21 mouse cellular contexts compared by ENCODE assay signal in genomic region chr5:24356764-24357163, GRCm38 (mm10). TPM values are rescaled to one million over a fixed set of nuclear protein-coding genes. Genes with fewer than 3 reads are reported as not detected.
DNase-seq lines count a peak whose midpoint lies in the region; ATAC-seq and TF ChIP-seq lines count a peak whose summit lies in the region.
"Had no signal": no experiment of that assay in that cellular context is flagged by ENCODE, and none has a peak within 500 bp of the region (broad histone marks: within the 10 kb centered on the region; RNA-seq: fewer than 3 reads in every experiment).

No protein-coding gene starts in this region.

- H3K4me3 ChIP-seq in forebrain, embryonic 14.5 days (ENCODE audit: low read depth, low read length) = no peak overlapping the region
- H3K4me3 ChIP-seq in forebrain, embryonic 13.5 days = no peak overlapping the region
- H3K4me3 ChIP-seq in midbrain, postnatal 0 days (ENCODE audit: low read depth, low read length) = no peak overlapping the region
- no peak overlapping the region for H3K4me3 ChIP-seq in midbrain, embryonic 16.5 days (ENCODE audit: low read depth, low read length)
- H3K4me3 ChIP-seq: embryonic facial prominence, embryonic 10.5 days; embryonic facial prominence, embryonic 13.5 days; erythroblast, embryonic 14.5 days; forebrain, embryonic 12.5 days; heart, adult 2 months; heart, embryonic 10.5 days; heart, embryonic 13.5 days had no signal

- peak; percentile 19 for DNase-seq in forebrain, embryonic 14.5 days (ENCODE audit: low spot score)
- DNase-seq in midbrain, postnatal 0 days (ENCODE audit: low spot score) = peak; percentile 25
- DNase-seq in right cerebral cortex, adult 18-20 months = peak; percentile 40
- no peak for DNase-seq in right cerebral cortex, postnatal 4 days
- DNase-seq in thymus, postnatal 36 days = no peak
- DNase-seq: cerebellum, adult 11 months; cerebellum, postnatal 36 days had no signal

- H3K36me3 ChIP-seq in forebrain, embryonic 14.5 days (ENCODE audit: control insufficient read depth, insufficient read depth, low read length) = no peaks in the 10 kb centered on the region
- H3K36me3 ChIP-seq in forebrain, embryonic 13.5 days (ENCODE audit: poor library complexity, severe bottlenecking) = no peaks in the 10 kb centered on the region
- no peaks in the 10 kb centered on the region for H3K36me3 ChIP-seq in midbrain, postnatal 0 days (ENCODE audit: insufficient read depth, low read length)
- no peaks in the 10 kb centered on the region for H3K36me3 ChIP-seq in midbrain, embryonic 16.5 days (ENCODE audit: control insufficient read depth, insufficient read depth, low read length)
- H3K36me3 ChIP-seq: embryonic facial prominence, embryonic 10.5 days; embryonic facial prominence, embryonic 13.5 days; forebrain, embryonic 12.5 days; heart, embryonic 10.5 days; heart, embryonic 13.5 days had no signal

- H3K9ac ChIP-seq in forebrain, embryonic 14.5 days (ENCODE audit: low read length) = no peak overlapping the region
- no peak overlapping the region for H3K9ac ChIP-seq in forebrain, embryonic 13.5 days
- no peak overlapping the region for H3K9ac ChIP-seq in midbrain, postnatal 0 days (replicated peaks; ENCODE audit: low read length, poor library complexity, severe bottlenecking)
- H3K9ac ChIP-seq in midbrain, embryonic 16.5 days (ENCODE audit: low read depth, low read length) = no peak overlapping the region
- H3K9ac ChIP-seq: embryonic facial prominence, embryonic 13.5 days; forebrain, embryonic 12.5 days; forebrain, postnatal 0 days; heart, embryonic 13.5 days; hindbrain, embryonic 14.5 days had no signal

- no peak for TF ChIP-seq CTCF in midbrain, postnatal 0 days (IDR thresholded peaks at IDR 0.05)

- H3K4me2 ChIP-seq in forebrain, embryonic 14.5 days (ENCODE audit: low read length) = no peak overlapping the region
- no peak overlapping the region for H3K4me2 ChIP-seq in forebrain, embryonic 13.5 days
- H3K4me2 ChIP-seq in midbrain, postnatal 0 days (ENCODE audit: low read depth, low read length, poor library complexity, severe bottlenecking) = no peak overlapping the region
- H3K4me2 ChIP-seq in midbrain, embryonic 16.5 days (ENCODE audit: low read length) = no peak overlapping the region
- H3K4me2 ChIP-seq: embryonic facial prominence, embryonic 13.5 days; forebrain, embryonic 12.5 days; heart, embryonic 13.5 days; hindbrain, embryonic 14.5 days had no signal

- H3K4me1 ChIP-seq in forebrain, embryonic 14.5 days (ENCODE audit: control insufficient read depth, insufficient read depth, low read length) = peaks cover 10% of the 10 kb centered on the region
- H3K4me1 ChIP-seq in forebrain, embryonic 13.5 days = peaks cover 22% of the 10 kb centered on the region
- peaks cover 9% of the 10 kb centered on the region for H3K4me1 ChIP-seq in midbrain, postnatal 0 days (ENCODE audit: insufficient read depth, low read length)
- H3K4me1 ChIP-seq in midbrain, embryonic 16.5 days (ENCODE audit: control insufficient read depth, insufficient read depth, low read length) = peaks cover 19% of the 10 kb centered on the region

- WGBS in forebrain, embryonic 14.5 days = 41% methylated on average over 4 of the region's 4 CpGs
- WGBS in forebrain, embryonic 13.5 days = 51% methylated on average over 4 of the region's 4 CpGs
- 57% methylated on average over 4 of the region's 4 CpGs for WGBS in midbrain, postnatal 0 days
- 54% methylated on average over 4 of the region's 4 CpGs for WGBS in midbrain, embryonic 16.5 days

- H3K9me3 ChIP-seq in forebrain, embryonic 14.5 days (replicated peaks; ENCODE audit: control insufficient read depth, low read length) = no peaks in the 10 kb centered on the region
- no peaks in the 10 kb centered on the region for H3K9me3 ChIP-seq in forebrain, embryonic 13.5 days (replicated peaks)
- no peaks in the 10 kb centered on the region for H3K9me3 ChIP-seq in midbrain, postnatal 0 days (ENCODE audit: low read length)
- no peaks in the 10 kb centered on the region for H3K9me3 ChIP-seq in midbrain, embryonic 16.5 days (replicated peaks; ENCODE audit: control insufficient read depth, low read length, poor library complexity, severe bottlenecking)
- H3K9me3 ChIP-seq: embryonic facial prominence, embryonic 10.5 days; embryonic facial prominence, embryonic 13.5 days; forebrain, embryonic 12.5 days; heart, embryonic 10.5 days; heart, embryonic 13.5 days had no signal

- H3K27ac ChIP-seq in forebrain, embryonic 14.5 days (ENCODE audit: low read depth, low read length) = no peak overlapping the region
- H3K27ac ChIP-seq in forebrain, embryonic 13.5 days = no peak overlapping the region
- no peak overlapping the region for H3K27ac ChIP-seq in midbrain, postnatal 0 days (ENCODE audit: low read depth, low read length)
- H3K27ac ChIP-seq in midbrain, embryonic 16.5 days (ENCODE audit: low read length) = no peak overlapping the region
- H3K27ac ChIP-seq: embryonic facial prominence, embryonic 10.5 days; embryonic facial prominence, embryonic 13.5 days; forebrain, embryonic 12.5 days; heart, adult 2 months; heart, embryonic 10.5 days; heart, embryonic 13.5 days; hindbrain, embryonic 14.5 days; hindbrain, postnatal 0 days had no signal

- no peaks in the 10 kb centered on the region for H3K27me3 ChIP-seq in forebrain, embryonic 14.5 days (replicated peaks; ENCODE audit: control insufficient read depth, insufficient read depth, low read length)
- peaks cover 10% of the 10 kb centered on the region for H3K27me3 ChIP-seq in forebrain, embryonic 13.5 days
- H3K27me3 ChIP-seq in midbrain, postnatal 0 days (ENCODE audit: insufficient read depth, low read length) = no peaks in the 10 kb centered on the region
- H3K27me3 ChIP-seq in midbrain, embryonic 16.5 days (ENCODE audit: control insufficient read depth, insufficient read depth, low read depth, low read length) = no peaks in the 10 kb centered on the region

- ATAC-seq in forebrain, embryonic 14.5 days = no peak
- ATAC-seq in forebrain, embryonic 13.5 days = no peak
- no peak for ATAC-seq in midbrain, postnatal 0 days (ENCODE audit: low FRiP score)
- no peak for ATAC-seq in midbrain, embryonic 16.5 days
- ATAC-seq: forebrain, postnatal 0 days had no signal

RNA-seq across cellular contexts. Expression of gene Kcnh2, which starts 5.4 kb away (rescaled TPM):
- 4.7 and 5.2 TPM in 2 replicates for polyA plus RNA-seq in forebrain, embryonic 14.5 days (2014; fragmentation: Nextera tagmentation; extraction: Ambion mirVana)
- polyA plus RNA-seq in forebrain, embryonic 13.5 days (2015; fragmentation: Nextera tagmentation; extraction: Ambion mirVana) = 4.3 and 6.9 TPM in 2 replicates
- 46.9 and 60.2 TPM in 2 replicates for total RNA-seq in midbrain, postnatal 0 days (2014; rRNA removed)
- polyA plus RNA-seq in midbrain, postnatal 0 days (2015; fragmentation: Nextera tagmentation; extraction: Ambion mirVana) = 10.1 and 11.1 TPM in 2 replicates
- 11.4 and 11.7 TPM in 2 replicates for polyA plus RNA-seq in midbrain, embryonic 16.5 days (2015; fragmentation: Nextera tagmentation; extraction: Ambion mirVana)
- total RNA-seq: granulocyte monocyte progenitor cell, adult 5-6 weeks had no signal
- polyA plus RNA-seq: erythroblast, embryonic 14.5 days had no signal

RNA-seq across cellular contexts. Expression of gene Nos3, which starts 7.8 kb away (rescaled TPM):
- 4.6 and 7.6 TPM in 2 replicates for polyA plus RNA-seq in forebrain, embryonic 14.5 days (2014; fragmentation: Nextera tagmentation; extraction: Ambion mirVana)
- polyA plus RNA-seq in forebrain, embryonic 13.5 days (2015; fragmentation: Nextera tagmentation; extraction: Ambion mirVana) = 5.6 and 5.9 TPM in 2 replicates
- total RNA-seq in midbrain, postnatal 0 days (2014; rRNA removed) = 11.0 and 14.2 TPM in 2 replicates
- 7.0 and 7.5 TPM in 2 replicates for polyA plus RNA-seq in midbrain, postnatal 0 days (2015; fragmentation: Nextera tagmentation; extraction: Ambion mirVana)
- polyA plus RNA-seq in midbrain, embryonic 16.5 days (2015; fragmentation: Nextera tagmentation; extraction: Ambion mirVana) = 8.8 and 9.7 TPM in 2 replicates
- total RNA-seq: granulocyte monocyte progenitor cell, adult 5-6 weeks had no signal

RNA-seq across cellular contexts. Expression of gene Atg9b, which starts 35.2 kb away (rescaled TPM):
- 0.48 and 0.74 TPM in 2 replicates for polyA plus RNA-seq in forebrain, embryonic 14.5 days (2014; fragmentation: Nextera tagmentation; extraction: Ambion mirVana)
- polyA plus RNA-seq in forebrain, embryonic 13.5 days (2015; fragmentation: Nextera tagmentation; extraction: Ambion mirVana) = 0.52 and 0.57 TPM in 2 replicates
- 6.7 and 7.4 TPM in 2 replicates for total RNA-seq in midbrain, postnatal 0 days (2014; rRNA removed)
- 5.3 and 7.2 TPM in 2 replicates for polyA plus RNA-seq in midbrain, postnatal 0 days (2015; fragmentation: Nextera tagmentation; extraction: Ambion mirVana)
- polyA plus RNA-seq in midbrain, embryonic 16.5 days (2015; fragmentation: Nextera tagmentation; extraction: Ambion mirVana) = 3.8 and 4.4 TPM in 2 replicates
- total RNA-seq: gastrocnemius, postnatal 36 days had no signal

RNA-seq across cellular contexts. Expression of gene Abcb8, which starts 36.7 kb away (rescaled TPM):
- 37.1 and 43.1 TPM in 2 replicates for polyA plus RNA-seq in forebrain, embryonic 14.5 days (2014; fragmentation: Nextera tagmentation; extraction: Ambion mirVana)
- 39.0 and 48.1 TPM in 2 replicates for polyA plus RNA-seq in forebrain, embryonic 13.5 days (2015; fragmentation: Nextera tagmentation; extraction: Ambion mirVana)
- total RNA-seq in midbrain, postnatal 0 days (2014; rRNA removed) = 65.8 and 71.7 TPM in 2 replicates
- 42.4 and 51.6 TPM in 2 replicates for polyA plus RNA-seq in midbrain, postnatal 0 days (2015; fragmentation: Nextera tagmentation; extraction: Ambion mirVana)
- polyA plus RNA-seq in midbrain, embryonic 16.5 days (2015; fragmentation: Nextera tagmentation; extraction: Ambion mirVana) = 49.2 and 54.9 TPM in 2 replicates

RNA-seq across cellular contexts. Expression of gene Asic3, which starts 56.4 kb away (rescaled TPM):
- not detected in 2 replicates for polyA plus RNA-seq in forebrain, embryonic 14.5 days (2014; fragmentation: Nextera tagmentation; extraction: Ambion mirVana)
- 0.24 TPM in 1 of 2 replicates, not detected in the other for polyA plus RNA-seq in forebrain, embryonic 13.5 days (2015; fragmentation: Nextera tagmentation; extraction: Ambion mirVana)
- 0.05 TPM in 1 of 2 replicates, not detected in the other for total RNA-seq in midbrain, postnatal 0 days (2014; rRNA removed)
- 0.29 and 0.59 TPM in 2 replicates for polyA plus RNA-seq in midbrain, postnatal 0 days (2015; fragmentation: Nextera tagmentation; extraction: Ambion mirVana)
- polyA plus RNA-seq in midbrain, embryonic 16.5 days (2015; fragmentation: Nextera tagmentation; extraction: Ambion mirVana) = 0.24 TPM in 1 of 2 replicates, not detected in the other
- total RNA-seq: forebrain, postnatal 0 days; granulocyte monocyte progenitor cell, adult 5-6 weeks had no signal
- polyA plus RNA-seq: erythroblast, embryonic 14.5 days had no signal

Comparison
In these comparisons a context has a peak if more than half of its experiments do, and no peak if none do; other contexts are left out.
1. DNase-seq: peak in forebrain, embryonic 14.5 days (single experiment), midbrain, postnatal 0 days (single experiment) and right cerebral cortex, adult 18-20 months (single experiment); none in right cerebral cortex, postnatal 4 days (single experiment) and thymus, postnatal 36 days (0 of 2).